Mouse (Mus musculus) bone marrow, adult 2 months (tissue): ENCODE results near the gene Jph4.

Experiments used
- CTCF ChIP-seq: fragments of 200-500 bp; IDR thresholded peaks from 2 replicates; pipeline ENCODE4 v1.5.1; 2011; ENCODE audit warnings: low read length, control low read depth; ENCODE audit not compliant: control insufficient read depth, insufficient read depth
- POLR2A ChIP-seq: fragments of 200-500 bp; IDR thresholded peaks from 2 replicates; pipeline ENCODE4 v1.6.1; 2011; ENCODE audit warnings: low read depth, mild to moderate bottlenecking, control low read depth, low read length, borderline replicate concordance; ENCODE audit not compliant: control insufficient read depth

GRCm38 (mm10) chr14:55097646-55098045 is 19.1 kb downstream of the Jph4 start:
- no peak for TF ChIP-seq POLR2A
- TF ChIP-seq CTCF = no peak
